Mouse (Mus musculus) adrenal gland, adult 18-20 months (tissue): Measurements from ENCODE around the gene Lpgat1. TPM values are rescaled to one million over a fixed set of nuclear protein-coding genes. Genes with fewer than 3 reads are reported as not detected.

ENCODE experiments used
- total RNA-seq, 2 experiments: library from RNA; stranded (reverse); gene quantifications; 1 replicate in 1 of 2; 2 replicates in 1 of 2; pipeline ENCODE4 v1.2.3; 2021

Lpgat1 gene
- total RNA-seq, 2 experiments from 2014 or later: 70.2 to 94.7 TPM

Other genes with a start within 250 kb of the Lpgat1 start
- 1 to 10 TPM in 1 of 2 experiments, under 1 TPM in 1; 0.66 to 1.5 TPM for gene Dtl, start 142.3 kb upstream of the Lpgat1 start, total RNA-seq
- gene Ints7, start 142.2 kb upstream of the Lpgat1 start, total RNA-seq: 10 to 100 TPM; 17.9 to 19.8 TPM
- gene Nek2, start 103.6 kb downstream of the Lpgat1 start, total RNA-seq: 1 to 10 TPM in 1 of 2 experiments, under 1 TPM in 1; 0.45 to 1.3 TPM
- 10 to 100 TPM; 15.9 to 19.1 TPM for gene Slc30a1, start 188.9 kb downstream of the Lpgat1 start, total RNA-seq